In the genomic region with DNA sequence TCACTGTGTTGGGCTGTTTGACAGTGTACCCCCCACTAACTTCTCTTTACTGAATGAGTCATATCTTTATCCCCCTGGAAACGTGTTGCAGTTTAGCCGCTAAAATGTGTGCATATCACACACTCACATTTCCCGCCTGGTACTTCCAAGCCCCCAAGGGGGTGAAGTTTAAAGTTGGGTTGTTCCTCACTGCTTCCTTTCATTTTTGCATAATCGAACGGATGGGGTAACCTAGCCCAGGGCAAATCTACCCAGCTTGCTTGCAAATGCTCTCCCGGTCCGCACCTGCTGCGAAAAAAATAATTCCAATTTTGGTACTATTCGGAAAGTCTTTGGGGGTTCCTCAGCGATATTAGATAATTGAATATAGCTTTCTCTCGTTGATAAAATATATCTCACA, we compare ENCODE assay signal across 8 mouse cellular contexts. TPM values are rescaled to one million over a fixed set of nuclear protein-coding genes. Genes with fewer than 3 reads are reported as not detected.
DNase-seq lines count a peak whose midpoint lies in the region; ATAC-seq lines count a peak whose summit lies in the region.

No protein-coding gene starts in this region.

- H3K36me3 ChIP-seq in heart, embryonic 16.5 days (ENCODE audit: control insufficient read depth, insufficient read depth) = no peaks in the 10 kb centered on the region
- H3K36me3 ChIP-seq in embryonic facial prominence, embryonic 15.5 days = no peaks in the 10 kb centered on the region
- no peaks in the 10 kb centered on the region for H3K36me3 ChIP-seq in intestine, embryonic 16.5 days (ENCODE audit: control insufficient read depth, insufficient read depth, low read length)
- no peaks in the 10 kb centered on the region for H3K36me3 ChIP-seq in midbrain, embryonic 15.5 days (replicated peaks)

- no peak for DNase-seq in heart, postnatal 36 days
- no peak for DNase-seq in layer of hippocampus, postnatal 10 days (ENCODE audit: low spot score in 2 of 2)
- no peak for DNase-seq in c-Kit-positive CD71-positive TER-119-positive erythroid progenitor cells, embryonic 14.5 days (ENCODE audit: low spot score)

- no peak overlapping the region for H3K9ac ChIP-seq in heart, embryonic 16.5 days (ENCODE audit: low read length)
- no peak overlapping the region for H3K9ac ChIP-seq in embryonic facial prominence, embryonic 15.5 days
- H3K9ac ChIP-seq in intestine, embryonic 16.5 days (ENCODE audit: low read depth, low read length) = no peak overlapping the region
- H3K9ac ChIP-seq in midbrain, embryonic 15.5 days = no peak overlapping the region

- H3K4me2 ChIP-seq in heart, embryonic 16.5 days (ENCODE audit: low read depth, low read length) = peak overlapping the region; percentile 90
- peak overlapping the region; percentile 85; the same call in 1 of the 2 replicates for H3K4me2 ChIP-seq in embryonic facial prominence, embryonic 15.5 days (replicated peaks)
- H3K4me2 ChIP-seq in intestine, embryonic 16.5 days (ENCODE audit: low read depth, low read length) = peak overlapping the region; percentile 97
- H3K4me2 ChIP-seq in midbrain, embryonic 15.5 days = peak overlapping the region; percentile 97

- H3K4me3 ChIP-seq in heart, embryonic 16.5 days (ENCODE audit: low read length) = peak overlapping the region; percentile 58
- H3K4me3 ChIP-seq in embryonic facial prominence, embryonic 15.5 days (replicated peaks) = peak overlapping the region; percentile 50
- H3K4me3 ChIP-seq in intestine, embryonic 16.5 days (ENCODE audit: low read length) = peak overlapping the region; percentile 56; the same call in 1 of the 2 replicates
- peak overlapping the region; percentile 50 for H3K4me3 ChIP-seq in midbrain, embryonic 15.5 days

- ATAC-seq in heart, embryonic 16.5 days (replicated peaks; ENCODE audit: extremely low read depth, insufficient read depth, low FRiP score) = no peak
- ATAC-seq in embryonic facial prominence, embryonic 15.5 days (ENCODE audit: insufficient number of reproducible peaks, low FRiP score, low TSS enrichment, low read depth) = no peak
- no peak for ATAC-seq in intestine, embryonic 16.5 days
- no peak for ATAC-seq in midbrain, embryonic 15.5 days (replicated peaks)
- ATAC-seq in inflammation-experienced regulatory T-cells, adult 6 months = no peak

- no peak overlapping the region for H3K27ac ChIP-seq in heart, embryonic 16.5 days (ENCODE audit: low read length)
- H3K27ac ChIP-seq in embryonic facial prominence, embryonic 15.5 days (replicated peaks) = no peak overlapping the region
- H3K27ac ChIP-seq in intestine, embryonic 16.5 days (ENCODE audit: low read length) = no peak overlapping the region
- no peak overlapping the region for H3K27ac ChIP-seq in midbrain, embryonic 15.5 days

- H3K27me3 ChIP-seq in heart, embryonic 16.5 days (ENCODE audit: control insufficient read depth, insufficient read depth, low read length) = peaks cover 45% of the 10 kb centered on the region
- H3K27me3 ChIP-seq in embryonic facial prominence, embryonic 15.5 days = peaks cover 43% of the 10 kb centered on the region
- H3K27me3 ChIP-seq in intestine, embryonic 16.5 days (replicated peaks; ENCODE audit: control insufficient read depth, insufficient read depth, low read length) = no peaks in the 10 kb centered on the region; the same call in 1 of the 2 replicates
- peaks cover 11% of the 10 kb centered on the region; the same call in 1 of the 2 replicates for H3K27me3 ChIP-seq in midbrain, embryonic 15.5 days (replicated peaks)

- WGBS in heart, embryonic 16.5 days = 38% methylated on average over 11 of the region's 11 CpGs
- 38% methylated on average over 11 of the region's 11 CpGs for WGBS in embryonic facial prominence, embryonic 15.5 days
- WGBS in intestine, embryonic 16.5 days = 36% methylated on average over 11 of the region's 11 CpGs
- WGBS in midbrain, embryonic 15.5 days = 20% methylated on average over 11 of the region's 11 CpGs

- peaks cover 2% of the 10 kb centered on the region; the same call in 1 of the 2 replicates for H3K4me1 ChIP-seq in heart, embryonic 16.5 days (ENCODE audit: control insufficient read depth, insufficient read depth, low read length)
- H3K4me1 ChIP-seq in embryonic facial prominence, embryonic 15.5 days = peaks cover 15% of the 10 kb centered on the region
- peaks cover 20% of the 10 kb centered on the region for H3K4me1 ChIP-seq in intestine, embryonic 16.5 days (ENCODE audit: control insufficient read depth, insufficient read depth, low read length)
- H3K4me1 ChIP-seq in midbrain, embryonic 15.5 days = peaks cover 17% of the 10 kb centered on the region

- intact Hi-C loops in heart, postnatal 36 days (cut with DNase I) = no loop called here

- peaks cover 3% of the 10 kb centered on the region; the same call in 1 of the 2 replicates for H3K9me3 ChIP-seq in heart, embryonic 16.5 days (replicated peaks; ENCODE audit: control insufficient read depth, low read length)
- H3K9me3 ChIP-seq in embryonic facial prominence, embryonic 15.5 days (replicated peaks) = 0 out of 2 replicates have a peak, but pooled peaks cover 4% of the 10 kb centered on the region
- no peaks in the 10 kb centered on the region for H3K9me3 ChIP-seq in intestine, embryonic 16.5 days (ENCODE audit: control insufficient read depth, low read length)
- no peaks in the 10 kb centered on the region for H3K9me3 ChIP-seq in midbrain, embryonic 15.5 days

RNA-seq across cellular contexts. Expression of a gene that starts 38.2 kb away (rescaled TPM):
- polyA plus RNA-seq in heart, embryonic 16.5 days (2015; fragmentation: Nextera tagmentation; extraction: Ambion mirVana) = 2.0 and 2.8 TPM in 2 replicates
- total RNA-seq in heart, postnatal 36 days (2021) = 1 to 10 TPM; 1.0 to 1.5 TPM
- polyA plus RNA-seq in embryonic facial prominence, embryonic 15.5 days (2015; fragmentation: Nextera tagmentation; extraction: Ambion mirVana) = 0.91 and 1.1 TPM in 2 replicates
- 1.8 and 1.9 TPM in 2 replicates for polyA plus RNA-seq in intestine, embryonic 16.5 days (2015; fragmentation: Nextera tagmentation; extraction: Ambion mirVana)
- polyA plus RNA-seq in midbrain, embryonic 15.5 days (2015; fragmentation: Nextera tagmentation; extraction: Ambion mirVana) = 6.6 and 6.8 TPM in 2 replicates
- total RNA-seq in layer of hippocampus, postnatal 10 days (2021) = 10 to 100 TPM; 15.4 to 16.2 TPM
- polyA plus RNA-seq in inflammation-experienced regulatory T-cells, adult 6 months (2017; shearing (Covaris generic)) = not detected
